Mouse (Mus musculus) cerebellum, adult (tissue): ENCODE measurements around the gene Rab24.
A peak's percentile ranks its signal among the peaks of the same experiment; 100 is the strongest.

Experiments
- ATAC-seq: cut with Nextera tagmentation; 2 replicates; pipeline ENCODE4 v1.9.2; 2017; ENCODE audit warnings: mild to moderate bottlenecking, moderate library complexity, mixed read lengths; ENCODE audit not compliant: insufficient number of reproducible peaks, low FRiP score, low TSS enrichment

Rab24 gene

GRCm38 (mm10) chr13:55321434-55322129 lies at the start of gene Rab24:
Gene Rab24 (minus strand): TSS chr13:55321946.
- ATAC-seq, result peak; percentile 68

- no peak for ATAC-seq
Measured at GRCm38 (mm10) chr13:55371007-55371681, 49.4 kb upstream of the Rab24 start.

GRCm38 (mm10) chr13:55370234-55370633 lies 48.5 kb upstream of the Rab24 start:
- ATAC-seq, result no peak

- no peak for ATAC-seq
Measured at GRCm38 (mm10) chr13:55369531-55370114, 47.9 kb upstream of the Rab24 start, which contains the start of gene Rgs14. Gene Rgs14 (plus strand): TSS chr13:55369732.

- ATAC-seq, result no peak
Measured at GRCm38 (mm10) chr13:55368401-55368800, 46.7 kb upstream of the Rab24 start.

- peak; percentile 99 for ATAC-seq
Measured at GRCm38 (mm10) chr13:55362453-55363060, 40.8 kb upstream of the Rab24 start, which contains the start of gene Lman2. Gene Lman2 (minus strand): TSS chr13:55362783.

- ATAC-seq, result peak; percentile 36
Measured at GRCm38 (mm10) chr13:55361974-55362452, 40.3 kb upstream of the Rab24 start.

GRCm38 (mm10) chr13:55361145-55361544 lies 39.4 kb upstream of the Rab24 start:
- ATAC-seq, result no peak

GRCm38 (mm10) chr13:55346745-55347144 lies 25.0 kb upstream of the Rab24 start:
- ATAC-seq, result no peak

GRCm38 (mm10) chr13:55344286-55344685 lies 22.5 kb upstream of the Rab24 start:
- ATAC-seq, result no peak

- ATAC-seq, result no peak
Measured at GRCm38 (mm10) chr13:55342469-55342868, 20.7 kb upstream of the Rab24 start.

GRCm38 (mm10) chr13:55339259-55339658 lies 17.5 kb upstream of the Rab24 start:
- no peak for ATAC-seq

GRCm38 (mm10) chr13:55338131-55339054 lies 16.6 kb upstream of the Rab24 start:
- ATAC-seq, result no peak

GRCm38 (mm10) chr13:55337341-55337975 lies 15.7 kb upstream of the Rab24 start:
- ATAC-seq, result no peak

- no peak for ATAC-seq
Measured at GRCm38 (mm10) chr13:55335701-55336100, 14.0 kb upstream of the Rab24 start.

GRCm38 (mm10) chr13:55332331-55332730 lies 10.6 kb upstream of the Rab24 start:
- no peak for ATAC-seq

GRCm38 (mm10) chr13:55330567-55331400 lies 9.0 kb upstream of the Rab24 start:
- no peak for ATAC-seq
